ENCODE assay signal across 11 mouse cellular contexts in the genomic region with DNA sequence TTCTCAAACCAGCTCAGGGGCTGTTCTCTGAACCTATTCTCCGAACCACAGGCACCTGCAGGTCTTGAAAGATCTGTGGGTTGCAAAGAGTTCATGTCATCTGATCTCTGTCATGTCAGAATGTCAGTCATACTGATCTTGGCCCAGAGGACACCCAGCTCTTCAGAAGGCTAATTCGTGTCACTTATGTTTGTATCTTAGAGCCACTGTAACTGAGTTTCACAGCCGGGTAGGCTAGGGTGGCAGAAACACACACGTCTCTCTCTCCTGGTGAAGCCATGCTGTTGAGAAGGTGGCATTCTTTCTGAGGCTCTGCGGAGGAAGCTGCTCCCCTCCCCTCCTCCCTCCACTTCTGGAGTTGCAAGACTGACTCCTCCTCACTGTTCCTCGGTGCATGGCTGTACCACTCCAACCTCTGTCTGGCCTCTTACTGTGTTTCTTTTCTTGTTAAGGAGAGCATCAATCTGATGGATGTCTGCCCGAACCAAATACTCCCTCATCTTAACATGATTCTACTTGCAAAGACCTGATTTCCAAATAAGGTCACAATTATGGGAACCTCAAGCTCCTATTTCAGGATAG.
"Had no signal": no experiment of that assay in that cellular context is flagged by ENCODE, and none has a peak within 500 bp of the region (broad histone marks: within the 10 kb centered on the region; RNA-seq: fewer than 3 reads in every experiment).

No protein-coding gene starts in this region.

- ATAC-seq: intestine, embryonic 16.5 days; liver, embryonic 12.5 days; midbrain, embryonic 13.5 days had no signal

- DNase-seq: kidney, adult 9 months; layer of hippocampus, postnatal 36 days; lung, embryonic 14.5 days; thymus, postnatal 4 days had no signal

- H3K4me3 ChIP-seq: limb, embryonic 15.5 days; liver, embryonic 12.5 days; midbrain, embryonic 13.5 days; myocyte; neural tube, embryonic 15.5 days had no signal

- H3K9me3 ChIP-seq: limb, embryonic 15.5 days; liver, embryonic 12.5 days; midbrain, embryonic 13.5 days; neural tube, embryonic 15.5 days had no signal

- H3K4me2 ChIP-seq: limb, embryonic 15.5 days; liver, embryonic 12.5 days; lung, embryonic 14.5 days; midbrain, embryonic 13.5 days; neural tube, embryonic 15.5 days had no signal

- H3K27ac ChIP-seq: limb, embryonic 15.5 days; liver, embryonic 12.5 days; macrophage; midbrain, embryonic 13.5 days; neural tube, embryonic 15.5 days had no signal

- H3K36me3 ChIP-seq: limb, embryonic 15.5 days; liver, embryonic 12.5 days; midbrain, embryonic 13.5 days; neural tube, embryonic 15.5 days had no signal

- H3K9ac ChIP-seq: limb, embryonic 15.5 days; liver, embryonic 12.5 days; lung, embryonic 14.5 days; midbrain, embryonic 13.5 days; neural tube, embryonic 15.5 days had no signal

- H3K4me1 ChIP-seq: liver, embryonic 12.5 days; neural tube, embryonic 15.5 days had no signal

- H3K27me3 ChIP-seq: limb, embryonic 15.5 days; liver, embryonic 12.5 days; midbrain, embryonic 13.5 days; neural tube, embryonic 15.5 days had no signal
